8 mouse cellular contexts compared by ENCODE assay signal in the genomic region with DNA sequence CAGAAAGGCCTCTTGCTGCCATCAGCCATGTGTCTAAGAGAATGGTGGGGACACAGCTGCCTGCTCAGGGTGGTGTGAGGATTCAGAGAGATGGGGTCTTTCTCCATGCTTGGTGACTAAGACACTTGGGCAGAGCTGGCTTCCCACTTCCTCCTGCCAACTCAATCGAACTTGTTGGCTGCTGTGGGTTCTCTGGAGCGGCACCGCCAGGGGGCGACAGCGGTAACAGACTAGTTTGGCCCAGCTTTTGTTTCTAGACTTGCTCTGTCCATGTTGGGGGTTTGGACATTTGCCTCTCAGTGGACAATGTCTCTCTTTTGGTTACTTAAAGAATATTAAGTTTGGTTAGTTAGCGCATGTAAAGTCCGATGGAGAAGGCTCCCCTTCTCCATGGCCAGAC. TPM values are rescaled to one million over a fixed set of nuclear protein-coding genes. Genes with fewer than 3 reads are reported as not detected.
DNase-seq lines count a peak whose midpoint lies in the region; TF ChIP-seq lines count a peak whose summit lies in the region.
"Had no signal": no experiment of that assay in that cellular context is flagged by ENCODE, and none has a peak within 500 bp of the region (broad histone marks: within the 10 kb centered on the region; RNA-seq: fewer than 3 reads in every experiment).

No protein-coding gene starts in this region.

- WGBS in small intestine, adult 2 months: 30% methylated on average over 7 of the region's 7 CpGs

- intact Hi-C loops in gastrocnemius, postnatal 14 days (cut with DNase I; ENCODE audit: low total_unique reads): loop anchor here (5.0 kb wide), 2 partner anchors 39 to 89 kb away; no protein-coding TSS in a partner anchor

- no peak overlapping the region for H3K27ac ChIP-seq in small intestine, adult 2 months (ENCODE audit: insufficient read depth, low read depth, low read length)
- H3K27ac ChIP-seq: liver, embryonic 15.5 days had no signal

- TF ChIP-seq POLR2A in small intestine, adult 2 months (IDR thresholded peaks at IDR 0.05; ENCODE audit: low read depth, low read length): no peak

- H3K4me3 ChIP-seq in small intestine, adult 2 months (ENCODE audit: low read depth, low read length): no peak overlapping the region
- H3K4me3 ChIP-seq: liver, embryonic 15.5 days had no signal

- no peaks in the 10 kb centered on the region for H3K27me3 ChIP-seq in small intestine, adult 2 months (ENCODE audit: control insufficient read depth, insufficient read depth, low read length)
- H3K27me3 ChIP-seq: liver, embryonic 15.5 days had no signal

- peak; percentile 93 for TF ChIP-seq CTCF in small intestine, adult 2 months (IDR thresholded peaks at IDR 0.05; ENCODE audit: extremely low read depth, insufficient read length, insufficient replicate concordance, low read depth, low read length)

- H3K4me1 ChIP-seq in small intestine, adult 2 months (ENCODE audit: control insufficient read depth, insufficient read depth, insufficient read length, low read length): peaks cover 3% of the 10 kb centered on the region; the same call in 1 of the 2 replicates
- H3K4me1 ChIP-seq: liver, embryonic 15.5 days had no signal

- H3K36me3 ChIP-seq in small intestine, adult 2 months (ENCODE audit: control insufficient read depth, insufficient read depth, low read length): peaks cover 40% of the 10 kb centered on the region

- peak; percentile 72 for DNase-seq in CD4-positive helper T cell, adult 2 months (ENCODE audit: low read depth, low spot score)
- peak; percentile 68 for DNase-seq in ES-CJ7 (ENCODE audit: low read depth, low spot score)
- peak; percentile 81 for DNase-seq in cerebellum, adult 8-10 months
- peak; percentile 85 for DNase-seq in gastrocnemius, postnatal 14 days
- peak; percentile 85 for DNase-seq in layer of hippocampus, adult 9-10 months (ENCODE audit: low spot score)
- DNase-seq in lung, postnatal 25 days (ENCODE audit: low spot score): peak; percentile 87

RNA-seq across cellular contexts. Expression of gene Spata32, which starts 14.7 kb away (rescaled TPM):
- total RNA-seq in gastrocnemius, postnatal 14 days (2021): not detected
- not detected in 2 replicates for polyA plus RNA-seq in small intestine, adult 2 months (2012; rRNA removed)
- polyA plus RNA-seq: liver, embryonic 15.5 days had no signal

RNA-seq across cellular contexts. Expression of gene 1700023F06Rik, which starts 24.6 kb away (rescaled TPM):
- total RNA-seq in gastrocnemius, postnatal 14 days (2021): not detected
- 0.50 and 0.51 TPM in 2 replicates for polyA plus RNA-seq in small intestine, adult 2 months (2012; rRNA removed)

RNA-seq across cellular contexts. Expression of gene Map3k14, which starts 34.3 kb away (rescaled TPM):
- total RNA-seq in gastrocnemius, postnatal 14 days (2021): 1 to 10 TPM; 2.2 to 2.3 TPM
- polyA plus RNA-seq in small intestine, adult 2 months (2012; rRNA removed): 9.9 and 12.7 TPM in 2 replicates
